Mouse (Mus musculus) ES-E14 (cell line): Measurements from ENCODE around the gene Vcp. TPM values are rescaled to one million over a fixed set of nuclear protein-coding genes. Genes with fewer than 3 reads are reported as not detected.

Experiments
- DNase-seq: peaks from one replicate; pipeline ENCODE4 v3.0.0-alpha.2; 2013; ENCODE audit warnings: low read depth, low spot score
- H3K27ac ChIP-seq: 2 replicates; pipeline ENCODE4 v1.5.1; 2012; ENCODE audit warnings: low read depth, mild to moderate bottlenecking, low read length, moderate library complexity, mixed read lengths; ENCODE audit not compliant: poor library complexity, insufficient read depth, severe bottlenecking
- H3K36me3 ChIP-seq: 2 replicates; pipeline ENCODE4 v1.6.1; 2012; ENCODE audit warnings: mild to moderate bottlenecking, low read length, moderate library complexity, mixed read lengths; ENCODE audit not compliant: control insufficient read depth, poor library complexity, insufficient read depth, severe bottlenecking
- H3K4me1 ChIP-seq, 2 experiments: fragments of 150-350 bp in 1 of 2; sonication (generic) in 1 of 2; 2 replicates each; pipeline ENCODE4 v1.6.1; 2012; ENCODE audit warnings: low read length in 2 of 2, mild to moderate bottlenecking in 1 of 2, mixed read lengths in 1 of 2; ENCODE audit not compliant: control insufficient read depth in 2 of 2, insufficient read depth in 2 of 2, poor library complexity in 1 of 2
- H3K4me3 ChIP-seq, 2 experiments: fragments of 150-350 bp in 1 of 2; sonication (generic) in 1 of 2; 2 replicates each; pipeline ENCODE4 v1.5.1; 2012; ENCODE audit warnings: low read length in 2 of 2, low read depth in 1 of 2, mild to moderate bottlenecking in 1 of 2, mixed read lengths in 1 of 2; ENCODE audit not compliant: insufficient read depth in 1 of 2, poor library complexity in 1 of 2, severe bottlenecking in 1 of 2
- H3K9ac ChIP-seq: 2 replicates; pipeline ENCODE4 v1.6.1; 2012; ENCODE audit warnings: low read depth, mild to moderate bottlenecking, low read length, mixed read lengths; ENCODE audit not compliant: poor library complexity, insufficient read depth, severe bottlenecking
- H3K9me3 ChIP-seq: fragments of 150-350 bp; sonication (generic); 2 replicates; pipeline ENCODE4 v1.6.1; 2012; ENCODE audit warnings: low read depth, mild to moderate bottlenecking, low read length; ENCODE audit not compliant: control insufficient read depth, insufficient read depth
- CHD2 ChIP-seq: IDR thresholded peaks from 2 replicates; pipeline ENCODE4 v1.6.1; 2014; ENCODE audit warnings: mild to moderate bottlenecking, low read depth, low read length, inconsistent platforms
- HCFC1 ChIP-seq: IDR thresholded peaks from 2 replicates; pipeline ENCODE4 v1.6.1; 2012; ENCODE audit warnings: low read length, inconsistent platforms, borderline replicate concordance; ENCODE audit not compliant: insufficient read depth
- MAFK ChIP-seq: IDR thresholded peaks from 2 replicates; pipeline ENCODE4 v1.6.1; 2014; ENCODE audit warnings: mild to moderate bottlenecking, low read depth, low read length, inconsistent platforms; ENCODE audit not compliant: insufficient read depth
- ZC3H11A ChIP-seq: IDR thresholded peaks from 2 replicates; pipeline ENCODE4 v1.6.1; 2012; ENCODE audit warnings: low read depth, mild to moderate bottlenecking, inconsistent platforms, low read length, borderline replicate concordance
- ZNF384 ChIP-seq: IDR thresholded peaks from 2 replicates; pipeline ENCODE4 v1.6.1; 2012; ENCODE audit warnings: low read depth, low read length, inconsistent platforms
- in situ Hi-C, 2 experiments: fragments of 600-800 bp; cut with MboI; formaldehyde crosslinking; loops; one replicate each; pipeline ENCODE4 v1.15.1; 2025; ENCODE audit warnings: low sequenced_read_pairs in 2 of 2, inconsistent platforms in 1 of 2; ENCODE audit not compliant: unreplicated experiment in 2 of 2
- total RNA-seq: library from RNA; depleted of rRNA; stranded (reverse); fragments of 300-350 nt; gene quantifications from 2 replicates; pipeline ENCODE4 v1.2.3, GENCODE M21; 2012

Vcp gene
- total RNA-seq, 1 experiment, result 267 TPM

GRCm38 (mm10) chr4:43040114-43040572 is 39.8 kb upstream of the Vcp start:
- in situ Hi-C loops, result no loop called here

DNA sequence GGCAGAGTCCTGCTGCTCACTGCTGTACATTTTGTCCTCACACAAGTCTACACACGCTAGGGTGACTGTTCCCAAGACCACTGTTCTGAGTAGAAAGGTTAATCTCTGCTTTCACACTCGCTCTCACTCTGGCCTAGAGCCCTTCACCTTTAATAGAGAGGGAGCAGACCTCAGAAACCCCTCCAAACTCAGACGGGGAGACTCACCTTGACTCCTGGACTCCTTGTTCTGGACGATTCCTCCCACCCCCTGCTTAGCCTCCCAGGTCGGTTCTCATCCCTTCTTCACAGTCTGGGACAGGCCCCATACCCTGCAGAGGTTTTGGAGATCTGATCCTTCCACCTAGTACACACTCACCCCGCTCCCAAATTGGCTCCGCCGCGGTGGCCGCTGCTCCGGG is 39.3 kb upstream of the Vcp start:
- in situ Hi-C loops, result no loop called here
- TF ChIP-seq ZC3H11A, result no peak
- no peak for TF ChIP-seq ZNF384
- TF ChIP-seq HCFC1, result no peak
- no peak for TF ChIP-seq MAFK
- no peak for TF ChIP-seq CHD2
- Histone ChIP-seq H3K9me3 (no peaks in the 10 kb centered on the region), H3K4me1 (peaks cover 5 to 8% of the 10 kb centered on the region in 2 experiments; a peak in 3 of 4 replicates), H3K4me3 (peak overlapping the region; percentile 77 to 81), H3K9ac (peak overlapping the region; percentile 67), H3K36me3 (no peaks in the 10 kb centered on the region), H3K27ac (no peak overlapping the region)
- DNase-seq, result no peak

More at GRCm38 (mm10) chr4:43040114-43040572, 39.8 kb upstream of the Vcp start:
- no peak overlapping the region for H3K27ac ChIP-seq
- TF ChIP-seq ZNF384, result no peak
- TF ChIP-seq CHD2, result no peak
- TF ChIP-seq ZC3H11A, result no peak
- peaks cover 8 to 10% of the 10 kb centered on the region in 2 experiments; a peak in 3 of 4 replicates for H3K4me1 ChIP-seq
- peak; percentile 96 for DNase-seq
- H3K36me3 ChIP-seq, result no peaks in the 10 kb centered on the region
- H3K9ac ChIP-seq, result peak overlapping the region; percentile 67
- peak overlapping the region; percentile 77 to 81 for H3K4me3 ChIP-seq
- H3K9me3 ChIP-seq, result no peaks in the 10 kb centered on the region

GRCm38 (mm10) chr4:43038567-43039495 is 38.5 kb upstream of the Vcp start:
- Histone ChIP-seq H3K27ac (no peak overlapping the region), H3K9ac (no peak overlapping the region), H3K4me3 (peak overlapping the region in 1 of 2 experiments; percentile 77; a peak in 1 of 4 replicates), H3K4me1 (peaks cover under 1 to 2% of the 10 kb centered on the region in 2 experiments; a peak in 1 of 4 replicates), H3K36me3 (no peaks in the 10 kb centered on the region), H3K9me3 (no peaks in the 10 kb centered on the region)
- in situ Hi-C loops, result no loop called here
- no peak for TF ChIP-seq MAFK
- TF ChIP-seq ZNF384, result peak; percentile 57
- 0 out of 2 replicates have a peak, but pooled peaks have one; percentile 26 for TF ChIP-seq HCFC1
- DNase-seq, result no peak

DNA sequence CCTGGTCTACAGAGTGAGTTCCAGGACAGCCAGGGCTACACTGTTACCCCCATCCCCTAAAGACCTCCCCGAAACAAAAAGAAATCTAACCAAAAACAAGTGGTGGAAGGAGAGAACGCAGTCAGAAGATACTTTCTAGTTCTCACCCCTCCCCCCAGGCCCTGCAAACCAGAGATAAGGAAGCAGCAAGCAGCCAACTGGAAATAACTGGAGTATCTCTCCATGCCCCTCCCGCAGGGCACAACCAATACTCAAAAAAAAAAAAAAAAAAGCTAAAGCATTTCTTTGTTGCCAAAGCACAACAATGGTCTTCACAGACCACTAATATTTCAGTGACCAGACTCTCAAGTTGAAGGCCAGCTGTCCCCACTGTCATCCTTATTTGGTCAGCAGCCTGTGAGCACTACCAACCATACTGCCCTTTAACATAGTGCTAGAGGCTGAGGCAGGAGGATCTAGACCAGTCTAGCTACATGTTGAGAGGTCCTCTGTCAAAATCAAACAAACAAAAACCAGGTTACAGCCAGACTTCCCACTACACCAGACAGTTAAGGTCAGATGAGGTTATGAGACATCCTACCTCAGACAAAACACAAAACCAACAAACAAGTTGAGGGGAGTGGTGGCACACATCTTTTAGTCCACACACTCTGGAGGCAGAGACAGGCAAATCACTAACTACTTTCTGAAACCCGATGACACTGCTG is 37.7 kb upstream of the Vcp start:
- no peak for DNase-seq
- no peaks in the 10 kb centered on the region for H3K36me3 ChIP-seq
- no peak overlapping the region for H3K27ac ChIP-seq
- H3K9ac ChIP-seq, result no peak overlapping the region
- H3K4me1 ChIP-seq, result peaks cover 0 to 3% of the 10 kb centered on the region in 2 experiments; a peak in 1 of 4 replicates
- no peak overlapping the region for H3K4me3 ChIP-seq
- no peaks in the 10 kb centered on the region for H3K9me3 ChIP-seq
- no peak for TF ChIP-seq ZNF384
- TF ChIP-seq CHD2, result no peak
- TF ChIP-seq MAFK, result no peak
- TF ChIP-seq HCFC1, result no peak
- TF ChIP-seq ZC3H11A, result no peak
- in situ Hi-C loops, result no loop called here
